Mouse (Mus musculus) kidney, adult 2 months (tissue): ENCODE results near the gene Zfp74.

Experiments used
- CTCF ChIP-seq: fragments of 200-500 bp; conservative IDR thresholded peaks from 2 replicates; pipeline ENCODE4 v1.5.1; 2011; ENCODE audit warnings: low read depth, mild to moderate bottlenecking, control low read depth, low read length, moderate library complexity, mixed read lengths; ENCODE audit not compliant: insufficient read depth, insufficient read length
- POLR2A ChIP-seq: fragments of 200-500 bp; IDR thresholded peaks from one replicate; pipeline ENCODE4 v1.6.1; 2011; ENCODE audit warnings: low read depth, low read length, control low read depth

GRCm38 (mm10) chr7:29995134-29995533 is 41.2 kb upstream of the Zfp74 start:
- TF ChIP-seq CTCF (no peak), POLR2A (no peak)
